Mouse (Mus musculus): ENCODE measurements around the gene Ubc. TPM values are rescaled to one million over a fixed set of nuclear protein-coding genes. Genes with fewer than 3 reads are reported as not detected.
"Not testable (repeated sequence)": the region's sequence is repeated elsewhere in the genome, so short reads cannot be mapped to it uniquely, and the experiment has no call there.

Ubc gene
- polyA plus RNA-seq, 1 experiment: 168 TPM

DNA sequence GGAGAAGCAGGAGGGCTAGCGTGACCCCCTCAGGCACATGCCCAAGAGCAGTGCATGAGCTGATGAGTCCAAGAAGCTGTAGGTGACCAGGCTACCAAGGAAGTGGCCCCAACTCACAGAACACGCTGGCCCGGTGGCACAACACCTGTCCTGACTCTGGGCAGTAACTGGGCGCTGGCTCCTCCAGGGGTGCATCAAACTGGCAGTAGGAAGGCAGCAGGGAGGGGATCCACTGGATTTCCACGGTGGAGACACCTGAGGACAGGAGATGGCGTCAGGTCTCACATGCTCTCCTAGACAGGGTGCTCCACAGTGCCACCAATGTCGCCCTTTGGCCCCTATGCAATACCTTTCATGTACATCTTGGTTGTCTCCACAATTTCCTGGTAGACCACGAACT is 26.2 kb upstream of the Ubc start:
- peaks cover 2% of the 10 kb centered on the region for H3K4me1 ChIP-seq (ENCODE audit: control insufficient read depth, insufficient read depth, low read length)
- H3K27ac ChIP-seq (ENCODE audit: control insufficient read depth, insufficient read depth, low read depth, low read length, poor library complexity): no peak overlapping the region
- no peak overlapping the region for H3K4me3 ChIP-seq (replicated peaks; ENCODE audit: control insufficient read depth, low read depth, low read length)
- 83% methylated on average over 8 of the region's 8 CpGs for WGBS
- TF ChIP-seq POLR2A (IDR thresholded peaks at IDR 0.05; ENCODE audit: borderline replicate concordance, control insufficient read depth, low read depth, low read length) (no peak), CTCF (IDR thresholded peaks at IDR 0.05; ENCODE audit: control insufficient read depth, insufficient read depth, low read length) (no peak)

- 84% methylated on average over 4 of the region's 4 CpGs for WGBS
- no peak for TF ChIP-seq CTCF (IDR thresholded peaks at IDR 0.05; ENCODE audit: control insufficient read depth, insufficient read depth, low read length)
- no peak for TF ChIP-seq POLR2A (IDR thresholded peaks at IDR 0.05; ENCODE audit: borderline replicate concordance, control insufficient read depth, low read depth, low read length)
- H3K4me3 ChIP-seq (replicated peaks; ENCODE audit: control insufficient read depth, low read depth, low read length): no peak overlapping the region
- H3K4me1 ChIP-seq (ENCODE audit: control insufficient read depth, insufficient read depth, low read length): peaks cover under 1% of the 10 kb centered on the region
- H3K27ac ChIP-seq (ENCODE audit: control insufficient read depth, insufficient read depth, low read depth, low read length, poor library complexity): no peak overlapping the region
Observed at GRCm38 (mm10) chr5:125413763-125414162, 23.8 kb upstream of the Ubc start.

DNA sequence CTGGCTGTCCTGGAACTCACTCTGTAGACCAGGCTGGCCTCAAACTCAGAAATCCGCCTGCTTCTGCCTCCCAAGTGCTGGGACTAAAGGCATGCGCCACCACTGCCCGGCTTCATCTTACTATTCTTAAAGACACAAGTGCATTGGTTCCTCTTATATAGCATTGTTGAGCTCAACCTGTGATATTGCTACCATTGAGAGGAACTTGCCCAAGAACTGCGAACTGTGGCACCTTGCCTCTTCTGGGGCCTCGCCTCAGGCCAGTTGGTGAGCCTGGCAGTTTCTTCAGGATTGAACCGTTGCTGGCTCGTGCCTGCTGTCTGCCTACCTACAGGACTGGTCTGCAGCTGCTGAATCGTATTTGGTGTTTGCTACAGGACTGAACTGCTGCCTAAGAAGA is 22.5 kb upstream of the Ubc start:
- H3K4me1 ChIP-seq (ENCODE audit: control insufficient read depth, insufficient read depth, low read length); H3K27ac ChIP-seq (ENCODE audit: control insufficient read depth, insufficient read depth, low read depth, low read length, poor library complexity); H3K4me3 ChIP-seq (replicated peaks; ENCODE audit: control insufficient read depth, low read depth, low read length): not testable (repeated sequence)
- WGBS: 48% methylated on average over 8 of the region's 8 CpGs

DNA sequence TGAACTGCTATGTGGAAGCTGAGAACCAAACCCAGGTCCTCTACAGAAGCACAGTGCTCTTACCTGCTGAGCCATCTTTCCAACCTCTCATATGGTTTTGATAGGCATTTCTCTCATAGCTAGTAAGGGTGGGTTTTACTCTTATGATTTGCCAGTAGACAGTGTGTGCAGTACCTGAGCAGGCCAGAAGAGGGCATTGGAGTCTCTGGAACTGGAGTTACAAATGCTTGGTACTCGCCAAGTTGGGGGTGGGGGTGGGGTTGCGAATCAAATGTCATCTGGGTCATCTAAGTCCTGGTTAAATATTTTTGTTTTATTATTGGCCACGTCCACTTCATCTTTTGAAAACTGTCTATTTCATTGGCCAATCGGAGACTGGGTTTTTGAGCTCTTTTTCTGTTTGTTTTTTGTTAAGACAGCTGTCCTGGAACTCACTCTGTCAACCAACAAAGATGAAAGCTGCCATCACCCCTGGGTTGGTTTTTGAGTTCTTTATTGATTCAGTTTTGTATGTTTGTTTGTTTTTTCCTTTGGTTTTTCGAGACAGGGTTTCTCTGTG is 22.0 kb upstream of the Ubc start:
- H3K27ac ChIP-seq (ENCODE audit: control insufficient read depth, insufficient read depth, low read depth, low read length, poor library complexity): no peak overlapping the region
- 58% methylated on average over 5 of the region's 5 CpGs for WGBS
- peaks cover 1% of the 10 kb centered on the region; the same call in 1 of the 2 replicates for H3K4me1 ChIP-seq (ENCODE audit: control insufficient read depth, insufficient read depth, low read length)
- TF ChIP-seq POLR2A (IDR thresholded peaks at IDR 0.05; ENCODE audit: borderline replicate concordance, control insufficient read depth, low read depth, low read length): no peak
- TF ChIP-seq CTCF (IDR thresholded peaks at IDR 0.05; ENCODE audit: control insufficient read depth, insufficient read depth, low read length): peak; percentile 66
- no peak overlapping the region for H3K4me3 ChIP-seq (replicated peaks; ENCODE audit: control insufficient read depth, low read depth, low read length)

DNA sequence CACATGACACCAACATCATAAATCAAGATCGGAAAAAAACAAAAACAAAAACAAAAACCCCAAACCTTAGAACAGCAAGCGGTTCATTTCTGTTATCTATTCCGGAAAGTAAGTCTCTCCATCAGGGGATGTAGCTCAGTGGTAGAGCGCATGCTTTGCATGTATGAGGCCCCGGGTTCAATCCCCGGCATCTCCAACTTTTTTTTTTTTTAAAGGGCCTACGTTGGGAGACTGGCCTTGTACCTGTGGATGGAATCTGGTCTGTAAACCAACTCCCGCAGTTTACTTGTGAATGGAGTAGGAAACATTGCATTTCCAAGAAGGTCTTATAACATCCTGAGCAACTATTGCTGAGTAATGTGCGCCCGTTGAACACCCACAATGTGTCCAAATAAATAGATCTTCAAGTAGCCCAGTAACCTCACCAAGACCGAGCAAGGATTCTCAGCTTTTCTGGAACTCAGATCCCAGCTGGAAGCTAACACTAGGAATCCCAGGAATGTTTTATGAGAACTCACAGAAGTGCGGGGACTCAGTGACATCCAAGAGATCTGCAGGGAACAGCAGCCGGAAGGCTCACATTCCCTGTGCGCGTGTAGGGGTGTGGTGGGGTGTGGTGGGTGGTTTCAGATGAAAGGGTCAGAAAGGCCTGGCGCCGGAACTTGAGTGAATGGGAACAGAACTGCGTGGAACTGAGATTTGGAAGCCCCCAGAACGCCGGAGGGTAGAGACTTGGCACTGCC is 19.5 kb upstream of the Ubc start:
- no peak for TF ChIP-seq CTCF (IDR thresholded peaks at IDR 0.05; ENCODE audit: control insufficient read depth, insufficient read depth, low read length)
- TF ChIP-seq POLR2A (IDR thresholded peaks at IDR 0.05; ENCODE audit: borderline replicate concordance, control insufficient read depth, low read depth, low read length): no peak
- peak overlapping the region; percentile 42 for H3K4me3 ChIP-seq (replicated peaks; ENCODE audit: control insufficient read depth, low read depth, low read length)
- H3K4me1 ChIP-seq (ENCODE audit: control insufficient read depth, insufficient read depth, low read length): peaks cover 2% of the 10 kb centered on the region; the same call in 1 of the 2 replicates
- 60% methylated on average over 20 of the region's 20 CpGs for WGBS
- no peak overlapping the region for H3K27ac ChIP-seq (ENCODE audit: control insufficient read depth, insufficient read depth, low read depth, low read length, poor library complexity)

DNA sequence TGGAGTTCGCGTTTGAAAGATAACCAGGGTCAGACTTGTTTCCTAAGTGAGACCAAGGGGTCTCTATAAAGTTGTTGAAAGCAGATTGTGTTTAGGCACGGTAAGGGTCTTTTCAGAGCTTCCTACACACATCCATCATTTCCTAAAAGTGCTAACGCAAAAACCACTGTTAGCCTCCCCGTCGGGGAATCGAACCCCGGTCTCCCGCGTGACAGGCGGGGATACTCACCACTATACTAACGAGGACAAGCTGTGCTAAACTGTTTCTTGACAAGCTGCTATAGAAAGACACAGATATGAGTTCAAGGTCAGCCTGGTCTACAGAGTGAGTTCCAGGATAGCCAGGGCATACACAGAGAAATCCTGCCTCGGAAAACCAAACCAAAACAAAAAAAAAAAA is 18.8 kb upstream of the Ubc start:
- 2% methylated on average over 13 of the region's 13 CpGs for WGBS

GRCm38 (mm10) chr5:125407910-125408575 is 18.0 kb upstream of the Ubc start:
- WGBS: 68% methylated on average over 14 of the region's 14 CpGs
- Histone ChIP-seq H3K27ac (ENCODE audit: control insufficient read depth, insufficient read depth, low read depth, low read length, poor library complexity) (no peak overlapping the region), H3K4me1 (ENCODE audit: control insufficient read depth, insufficient read depth, low read length) (peaks cover 2% of the 10 kb centered on the region; the same call in 1 of the 2 replicates), H3K4me3 (replicated peaks; ENCODE audit: control insufficient read depth, low read depth, low read length) (no peak overlapping the region)
- TF ChIP-seq POLR2A (IDR thresholded peaks at IDR 0.05; ENCODE audit: borderline replicate concordance, control insufficient read depth, low read depth, low read length) (no peak), CTCF (IDR thresholded peaks at IDR 0.05; ENCODE audit: control insufficient read depth, insufficient read depth, low read length) (no peak)

More for the DNA sequence above, 18.8 kb upstream of the Ubc start:
- H3K4me1 ChIP-seq (ENCODE audit: control insufficient read depth, insufficient read depth, low read length): peaks cover 2% of the 10 kb centered on the region; the same call in 1 of the 2 replicates
- H3K27ac ChIP-seq (ENCODE audit: control insufficient read depth, insufficient read depth, low read depth, low read length, poor library complexity): no peak overlapping the region
- H3K4me3 ChIP-seq (replicated peaks; ENCODE audit: control insufficient read depth, low read depth, low read length): peak overlapping the region; percentile 42
- TF ChIP-seq POLR2A (IDR thresholded peaks at IDR 0.05; ENCODE audit: borderline replicate concordance, control insufficient read depth, low read depth, low read length): no peak
- TF ChIP-seq CTCF (IDR thresholded peaks at IDR 0.05; ENCODE audit: control insufficient read depth, insufficient read depth, low read length): no peak

GRCm38 (mm10) chr5:125407020-125407830 is 17.2 kb upstream of the Ubc start:
- TF ChIP-seq POLR2A (IDR thresholded peaks at IDR 0.05; ENCODE audit: borderline replicate concordance, control insufficient read depth, low read depth, low read length) (no peak), CTCF (IDR thresholded peaks at IDR 0.05; ENCODE audit: control insufficient read depth, insufficient read depth, low read length) (no peak)

More at GRCm38 (mm10) chr5:125407020-125407830, 17.2 kb upstream of the Ubc start:
- Histone ChIP-seq H3K4me3 (replicated peaks; ENCODE audit: control insufficient read depth, low read depth, low read length) (no peak overlapping the region), H3K27ac (ENCODE audit: control insufficient read depth, insufficient read depth, low read depth, low read length, poor library complexity) (no peak overlapping the region), H3K4me1 (ENCODE audit: control insufficient read depth, insufficient read depth, low read length) (peaks cover 2% of the 10 kb centered on the region; the same call in 1 of the 2 replicates)
- WGBS: 55% methylated on average over 13 of the region's 13 CpGs
